Mouse (Mus musculus) limb, embryonic 15.5 days (tissue): ENCODE data around the gene Mogat2. TPM values are rescaled to one million over a fixed set of nuclear protein-coding genes. Genes with fewer than 3 reads are reported as not detected.

ENCODE experiments used
- ATAC-seq: fragments of 200-750 bp; cut with Nextera tagmentation; 2 replicates; pipeline ENCODE4 v1.8.0; 2017; ENCODE audit warnings: low read depth, moderate TSS enrichment; ENCODE audit not compliant: insufficient number of reproducible peaks, low FRiP score, low TSS enrichment
- H3K27ac ChIP-seq: fragments of 300-500 bp; sonication (generic); 2 replicates; pipeline ENCODE4 v1.5.1; 2015; ENCODE audit warnings: moderate library complexity, mild to moderate bottlenecking, inconsistent platforms
- H3K27me3 ChIP-seq: fragments of 300-500 bp; sonication (generic); 2 replicates; pipeline ENCODE4 v1.6.1; 2015; ENCODE audit warnings: inconsistent platforms
- H3K36me3 ChIP-seq: fragments of 300-500 bp; sonication (generic); 2 replicates; pipeline ENCODE4 v1.6.1; 2015; ENCODE audit warnings: inconsistent platforms
- H3K4me1 ChIP-seq: fragments of 300-500 bp; sonication (generic); 2 replicates; pipeline ENCODE4 v1.6.1; 2015; ENCODE audit warnings: inconsistent platforms
- H3K4me2 ChIP-seq: fragments of 300-500 bp; sonication (generic); 2 replicates; pipeline ENCODE4 v1.6.1; 2015; ENCODE audit warnings: mild to moderate bottlenecking, inconsistent platforms
- H3K4me3 ChIP-seq: fragments of 300-500 bp; sonication (generic); 2 replicates; pipeline ENCODE4 v1.5.1; 2015; ENCODE audit warnings: mild to moderate bottlenecking, inconsistent platforms
- H3K9ac ChIP-seq: fragments of 300-500 bp; sonication (generic); 2 replicates; pipeline ENCODE4 v1.6.1; 2015; ENCODE audit warnings: inconsistent platforms
- H3K9me3 ChIP-seq: fragments of 300-500 bp; sonication (generic); 2 replicates; pipeline ENCODE4 v1.6.1; 2016; ENCODE audit warnings: inconsistent platforms
- WGBS: fragments of 180-500 bp; shearing (Covaris S2); methylation state at CpG from one replicate; pipeline ENCODE4 v1.1.7; 2015; 5-methylcytosine and 5-hydroxymethylcytosine counted together
- polyA plus RNA-seq: library from polyadenylated mRNA; unstranded; fragments of >200 nt; fragmentation: Nextera tagmentation; extraction: Ambion mirVana; gene quantifications from 2 replicates; pipeline ENCODE4 v1.2.1, GENCODE M21; 2015

Mogat2 gene
- polyA plus RNA-seq, 1 experiment from 2014 or later, result 3.4 TPM

GRCm38 (mm10) chr7:99187451-99187850 lies 51.0 kb downstream of the Mogat2 start:
- Histone ChIP-seq H3K27ac (no peak overlapping the region), H3K4me1 (peaks cover 3% of the 10 kb centered on the region; the same call in 1 of the 2 replicates), H3K4me3 (no peak overlapping the region), H3K36me3 (no peaks in the 10 kb centered on the region), H3K4me2 (no peak overlapping the region), H3K9ac (no peak overlapping the region), H3K27me3 (peaks cover 3% of the 10 kb centered on the region; the same call in 1 of the 2 replicates), H3K9me3 (no peaks in the 10 kb centered on the region)
- 80% methylated on average over 5 of the region's 5 CpGs for WGBS
- ATAC-seq, result no peak

DNA sequence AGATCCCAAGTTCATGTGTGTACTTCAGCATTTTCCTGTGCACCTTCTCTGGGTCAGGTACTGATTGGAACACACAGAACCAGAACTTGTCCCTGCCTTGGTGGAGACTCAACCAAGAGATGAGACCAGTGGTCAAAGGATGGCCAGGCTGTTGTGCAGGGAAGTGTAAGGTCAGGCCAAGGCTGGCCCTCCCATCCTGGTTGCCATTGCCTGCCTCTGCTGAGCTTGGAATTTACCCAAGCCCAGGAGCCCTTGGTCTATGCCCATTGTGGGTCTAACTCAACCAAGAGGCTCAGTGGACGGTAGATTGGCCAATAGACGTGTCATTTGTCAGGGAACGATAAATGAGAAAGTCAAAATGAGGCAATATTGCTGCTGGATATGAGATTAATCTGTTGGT lies 53.0 kb downstream of the Mogat2 start:
- no peak for ATAC-seq
- no peak overlapping the region for H3K27ac ChIP-seq
- H3K27me3 ChIP-seq, result peaks cover 9% of the 10 kb centered on the region; the same call in 1 of the 2 replicates
- no peak overlapping the region for H3K9ac ChIP-seq
- H3K9me3 ChIP-seq, result no peaks in the 10 kb centered on the region
- no peak overlapping the region for H3K4me3 ChIP-seq
- WGBS, result 85% methylated on average over 3 of the region's 3 CpGs
- H3K4me1 ChIP-seq, result peaks cover 17% of the 10 kb centered on the region
- H3K4me2 ChIP-seq, result no peak overlapping the region
- H3K36me3 ChIP-seq, result no peaks in the 10 kb centered on the region

DNA sequence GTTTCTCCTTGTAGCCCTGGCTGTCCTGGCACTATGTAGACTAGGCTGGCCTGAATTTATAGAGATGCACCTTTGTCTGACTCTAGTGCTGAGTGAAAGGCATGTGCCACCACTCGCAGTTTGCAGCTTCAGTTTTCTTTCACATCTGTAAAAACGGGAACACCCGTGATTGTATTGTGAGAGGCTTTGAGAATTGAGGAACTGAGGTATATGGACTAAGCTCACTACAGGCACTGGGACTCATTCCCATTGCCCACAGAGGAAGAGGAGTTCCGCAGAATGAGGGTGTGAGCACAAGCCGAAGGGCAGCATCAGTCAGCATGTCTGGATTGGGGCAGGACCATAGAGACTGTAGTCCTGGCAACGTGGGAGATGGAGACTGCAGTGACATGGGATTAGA lies 54.7 kb downstream of the Mogat2 start:
- no peak for ATAC-seq
- no peak overlapping the region for H3K27ac ChIP-seq
- WGBS, result 71% methylated on average over 6 of the region's 6 CpGs
- H3K9me3 ChIP-seq, result no peaks in the 10 kb centered on the region
- H3K4me3 ChIP-seq, result no peak overlapping the region
- H3K4me2 ChIP-seq, result peak overlapping the region; percentile 97; the same call in 1 of the 2 replicates
- H3K27me3 ChIP-seq, result peaks cover 9% of the 10 kb centered on the region; the same call in 1 of the 2 replicates
- no peak overlapping the region for H3K9ac ChIP-seq
- H3K36me3 ChIP-seq, result no peaks in the 10 kb centered on the region
- peaks cover 17% of the 10 kb centered on the region for H3K4me1 ChIP-seq

- Histone ChIP-seq H3K9me3 (no peaks in the 10 kb centered on the region), H3K27me3 (peaks cover 9% of the 10 kb centered on the region; the same call in 1 of the 2 replicates), H3K36me3 (no peaks in the 10 kb centered on the region), H3K4me1 (peaks cover 17% of the 10 kb centered on the region), H3K9ac (peak within 1 kb of the TSS; percentile 82), H3K4me3 (peak within 1 kb of the TSS; percentile 80), H3K4me2 (peak within 1 kb of the TSS; percentile 97), H3K27ac (peak within 1 kb of the TSS; percentile 77)
- peak; percentile 92 for ATAC-seq
- under 1% methylated on average over 63 of the region's 63 CpGs for WGBS
Measured at GRCm38 (mm10) chr7:99182432-99183172, 55.8 kb downstream of the Mogat2 start, which contains the start of gene Dgat2. Dgat2 (minus strand) TSS chr7:99182719.

DNA sequence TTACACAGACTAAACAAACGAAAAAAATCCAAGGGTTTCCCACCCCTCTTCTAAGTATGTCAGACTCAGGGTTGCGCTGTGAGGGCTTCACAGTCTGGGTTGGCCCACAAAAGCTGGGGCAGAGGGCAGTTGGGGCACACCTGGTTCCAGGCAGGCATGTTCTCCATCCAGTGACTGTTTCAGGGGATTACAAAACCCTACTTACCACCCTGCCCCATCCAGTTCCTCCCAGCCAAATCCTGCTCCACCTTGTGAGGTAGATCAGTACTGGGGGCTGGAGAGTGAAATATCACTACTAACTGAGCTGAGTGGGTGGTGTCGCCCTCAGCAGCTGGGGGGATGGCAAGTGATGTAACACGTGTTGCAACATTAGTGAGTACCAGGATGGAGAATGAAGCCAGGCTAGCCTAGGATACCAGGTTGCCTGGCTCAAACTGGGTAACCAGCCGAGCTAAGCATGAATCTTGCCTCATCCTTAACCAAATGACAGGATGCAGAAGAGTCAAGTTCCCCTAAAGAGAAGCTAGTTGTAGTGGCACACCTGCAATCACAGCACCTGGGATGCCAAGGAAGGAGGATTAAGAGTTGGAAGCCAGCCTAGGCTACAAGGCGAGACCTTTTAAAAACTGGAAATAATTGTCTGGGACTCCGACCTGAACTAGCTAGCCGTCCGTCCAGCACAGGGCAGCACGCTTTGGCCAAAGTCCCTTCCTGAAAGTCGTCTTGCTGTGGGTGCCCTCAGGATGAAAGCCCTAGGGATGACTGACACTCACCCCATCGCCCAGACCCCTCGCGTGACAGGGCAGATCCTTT lies 56.6 kb downstream of the Mogat2 start:
- peak overlapping the region; percentile 97 for H3K4me2 ChIP-seq
- no peaks in the 10 kb centered on the region for H3K36me3 ChIP-seq
- peaks cover 9% of the 10 kb centered on the region; the same call in 1 of the 2 replicates for H3K27me3 ChIP-seq
- peaks cover 17% of the 10 kb centered on the region for H3K4me1 ChIP-seq
- H3K27ac ChIP-seq, result peak overlapping the region; percentile 77
- ATAC-seq, result no peak
- peak overlapping the region; percentile 82 for H3K9ac ChIP-seq
- WGBS, result 21% methylated on average over 14 of the region's 14 CpGs
- no peaks in the 10 kb centered on the region for H3K9me3 ChIP-seq
- H3K4me3 ChIP-seq, result peak overlapping the region; percentile 80

- Histone ChIP-seq H3K9ac (no peak overlapping the region), H3K27me3 (peaks cover 9% of the 10 kb centered on the region; the same call in 1 of the 2 replicates), H3K36me3 (no peaks in the 10 kb centered on the region), H3K27ac (no peak overlapping the region), H3K4me1 (peaks cover 17% of the 10 kb centered on the region), H3K9me3 (no peaks in the 10 kb centered on the region), H3K4me3 (no peak overlapping the region), H3K4me2 (no peak overlapping the region)
- no peak for ATAC-seq
- WGBS, result 75% methylated on average over 1 of the region's 1 CpGs
Measured at GRCm38 (mm10) chr7:99180162-99180561, 58.3 kb downstream of the Mogat2 start.

- peaks cover 9% of the 10 kb centered on the region; the same call in 1 of the 2 replicates for H3K27me3 ChIP-seq
- H3K9ac ChIP-seq, result no peak overlapping the region
- peaks cover 17% of the 10 kb centered on the region for H3K4me1 ChIP-seq
- H3K27ac ChIP-seq, result no peak overlapping the region
- 87% methylated on average over 9 of the region's 9 CpGs for WGBS
- H3K9me3 ChIP-seq, result no peaks in the 10 kb centered on the region
- H3K36me3 ChIP-seq, result no peaks in the 10 kb centered on the region
- H3K4me3 ChIP-seq, result no peak overlapping the region
- ATAC-seq, result no peak
- H3K4me2 ChIP-seq, result no peak overlapping the region
Measured at GRCm38 (mm10) chr7:99179271-99179670, 59.1 kb downstream of the Mogat2 start.

DNA sequence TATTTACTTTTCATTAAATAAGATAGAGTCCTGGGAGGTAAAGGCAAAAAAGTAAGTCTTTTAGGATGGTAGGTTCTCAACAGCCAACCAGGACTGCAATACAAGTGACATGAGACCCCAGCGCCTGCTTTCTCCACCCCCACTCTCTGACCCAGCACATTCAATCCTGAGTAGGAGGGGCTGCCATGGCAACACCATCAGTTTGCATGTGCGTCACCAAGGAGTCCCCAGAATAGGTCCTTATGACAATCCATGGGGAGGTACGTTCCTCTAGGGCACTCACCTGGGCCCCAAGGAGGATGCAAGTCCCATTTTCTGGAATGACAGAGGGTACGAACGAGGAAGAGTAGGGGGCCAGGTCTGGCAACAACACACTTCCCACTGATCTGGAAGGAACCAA lies 61.0 kb downstream of the Mogat2 start:
- Histone ChIP-seq H3K27ac (no peak overlapping the region), H3K4me3 (no peak overlapping the region), H3K27me3 (0 out of 2 replicates have a peak, but pooled peaks cover 6% of the 10 kb centered on the region), H3K4me2 (no peak overlapping the region), H3K4me1 (peaks cover 23% of the 10 kb centered on the region), H3K36me3 (no peaks in the 10 kb centered on the region), H3K9me3 (no peaks in the 10 kb centered on the region), H3K9ac (no peak overlapping the region)
- 89% methylated on average over 5 of the region's 5 CpGs for WGBS
- ATAC-seq, result no peak

- Histone ChIP-seq H3K4me3 (no peak overlapping the region), H3K9me3 (no peaks in the 10 kb centered on the region), H3K4me2 (no peak overlapping the region), H3K9ac (no peak overlapping the region), H3K27ac (no peak overlapping the region), H3K36me3 (no peaks in the 10 kb centered on the region), H3K4me1 (peaks cover 15% of the 10 kb centered on the region), H3K27me3 (no peaks in the 10 kb centered on the region)
- ATAC-seq, result no peak
- WGBS, result 85% methylated on average over 9 of the region's 9 CpGs
Measured at GRCm38 (mm10) chr7:99175666-99176065, 62.8 kb downstream of the Mogat2 start.

DNA sequence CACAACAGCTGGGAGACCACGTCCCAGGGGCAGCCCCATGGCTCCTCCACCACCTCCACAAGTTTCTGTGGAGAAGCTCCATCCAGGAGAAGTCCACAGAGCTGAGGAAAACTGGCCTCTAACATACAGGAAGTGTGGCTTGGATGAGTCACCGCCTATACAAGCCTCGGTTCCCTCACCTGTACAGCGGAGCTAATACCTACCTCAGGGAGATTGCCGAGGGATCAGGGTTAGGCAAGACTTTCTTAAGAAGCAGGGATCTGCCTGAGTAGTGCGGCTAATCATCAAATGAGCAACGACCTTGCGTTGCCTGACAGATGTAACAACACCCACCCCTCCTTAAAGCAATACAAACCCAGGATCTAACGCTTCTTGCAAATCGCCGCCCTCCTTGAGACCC lies 63.3 kb downstream of the Mogat2 start:
- no peak overlapping the region for H3K4me3 ChIP-seq
- no peak for ATAC-seq
- WGBS, result 66% methylated on average over 11 of the region's 11 CpGs

GRCm38 (mm10) chr7:99174006-99174405 lies 64.4 kb downstream of the Mogat2 start:
- no peak overlapping the region for H3K4me2 ChIP-seq
- peaks cover 14% of the 10 kb centered on the region; the same call in 1 of the 2 replicates for H3K4me1 ChIP-seq
- H3K4me3 ChIP-seq, result no peak overlapping the region
- H3K36me3 ChIP-seq, result no peaks in the 10 kb centered on the region
- H3K9ac ChIP-seq, result no peak overlapping the region
- ATAC-seq, result no peak
- no peak overlapping the region for H3K27ac ChIP-seq
- WGBS, result 80% methylated on average over 4 of the region's 4 CpGs
- H3K9me3 ChIP-seq, result no peaks in the 10 kb centered on the region
- no peaks in the 10 kb centered on the region for H3K27me3 ChIP-seq

More for the DNA sequence above, 63.3 kb downstream of the Mogat2 start:
- Histone ChIP-seq H3K9me3 (no peaks in the 10 kb centered on the region), H3K4me2 (no peak overlapping the region), H3K4me1 (peaks cover 14% of the 10 kb centered on the region; the same call in 1 of the 2 replicates), H3K36me3 (no peaks in the 10 kb centered on the region), H3K27ac (no peak overlapping the region), H3K27me3 (no peaks in the 10 kb centered on the region), H3K9ac (no peak overlapping the region)

DNA sequence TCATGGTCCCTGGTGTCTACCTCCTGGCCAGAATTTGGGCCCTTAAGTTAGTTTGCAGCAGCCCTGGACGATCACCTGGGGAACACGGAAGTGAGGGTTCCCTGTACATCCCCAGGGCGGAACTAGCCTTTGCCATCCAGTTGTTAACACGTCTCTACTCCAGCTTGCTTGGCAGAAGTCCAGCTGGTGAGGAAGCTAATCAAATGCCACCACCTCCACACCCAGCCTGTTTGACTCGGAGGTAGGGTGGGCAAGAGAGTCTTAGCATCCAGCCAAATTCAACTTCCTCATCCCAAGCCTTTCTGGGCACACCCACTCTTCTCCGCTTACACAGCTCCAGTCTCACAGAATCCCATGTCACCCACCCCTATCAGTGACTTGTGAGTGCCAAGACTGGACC lies 65.5 kb downstream of the Mogat2 start:
- H3K4me1 ChIP-seq, result peaks cover 18% of the 10 kb centered on the region; the same call in 1 of the 2 replicates
- no peak for ATAC-seq
- no peaks in the 10 kb centered on the region for H3K27me3 ChIP-seq
- H3K27ac ChIP-seq, result no peak overlapping the region
- H3K4me3 ChIP-seq, result no peak overlapping the region
- H3K36me3 ChIP-seq, result no peaks in the 10 kb centered on the region
- H3K9ac ChIP-seq, result no peak overlapping the region
- WGBS, result 48% methylated on average over 6 of the region's 6 CpGs
- H3K9me3 ChIP-seq, result no peaks in the 10 kb centered on the region
- no peak overlapping the region for H3K4me2 ChIP-seq
